Mouse (Mus musculus) cerebellum, postnatal 14 days (tissue): ENCODE data around the gene Duoxa1.
"Not testable (repeated sequence)": the region's sequence is repeated elsewhere in the genome, so short reads cannot be mapped to it uniquely, and the experiment has no call there.

ENCODE experiments used
- DNase-seq, 2 experiments: peaks; one replicate each; pipeline ENCODE4 v3.0.0; 2021; ENCODE audit warnings: mixed read lengths in 2 of 2

The Duoxa1 gene

DNA sequence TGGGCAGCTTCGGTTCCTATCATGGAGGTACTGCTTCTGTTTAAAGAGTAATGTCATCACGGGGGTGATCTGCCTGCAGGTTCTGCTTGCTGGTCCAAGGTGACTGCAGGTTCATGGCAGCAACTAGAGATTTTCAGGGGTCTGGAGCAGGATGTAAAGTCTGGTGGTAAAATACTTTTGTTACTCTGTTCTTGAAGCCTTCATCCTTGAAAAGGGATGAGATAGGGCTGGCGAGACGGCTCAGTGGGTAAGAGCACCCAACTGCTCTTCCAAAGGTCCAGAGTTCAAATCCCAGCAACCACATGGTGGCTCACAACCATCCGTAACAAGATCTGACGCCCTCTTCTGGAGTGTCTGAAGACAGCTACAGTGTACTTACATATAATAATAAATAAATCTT lies 16.8 kb upstream of the Duoxa1 start:
- DNase-seq: not testable (repeated sequence)

DNA sequence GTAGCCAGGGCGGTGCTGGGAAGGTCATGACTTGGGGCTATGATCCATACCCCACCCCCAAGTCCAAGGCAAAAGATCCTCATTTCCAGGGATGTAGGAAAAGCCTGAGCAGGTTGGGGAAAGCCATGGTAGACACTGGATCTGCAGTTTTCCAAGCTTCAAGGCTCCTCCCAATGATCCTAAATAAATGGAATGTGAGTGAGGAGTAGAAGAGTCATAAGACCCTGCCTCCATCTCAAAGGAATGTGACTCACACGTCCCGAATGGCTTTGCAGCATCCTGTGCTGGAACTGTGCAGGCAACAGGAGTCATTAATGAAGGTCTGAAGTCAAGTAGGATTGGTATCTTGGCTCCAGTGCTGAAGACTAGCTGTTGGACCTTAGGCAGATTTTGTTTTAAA lies 14.5 kb upstream of the Duoxa1 start:
- DNase-seq: no peak

GRCm38 (mm10) chr2:122325361-122325760 lies 11.8 kb upstream of the Duoxa1 start:
- no peak for DNase-seq

DNA sequence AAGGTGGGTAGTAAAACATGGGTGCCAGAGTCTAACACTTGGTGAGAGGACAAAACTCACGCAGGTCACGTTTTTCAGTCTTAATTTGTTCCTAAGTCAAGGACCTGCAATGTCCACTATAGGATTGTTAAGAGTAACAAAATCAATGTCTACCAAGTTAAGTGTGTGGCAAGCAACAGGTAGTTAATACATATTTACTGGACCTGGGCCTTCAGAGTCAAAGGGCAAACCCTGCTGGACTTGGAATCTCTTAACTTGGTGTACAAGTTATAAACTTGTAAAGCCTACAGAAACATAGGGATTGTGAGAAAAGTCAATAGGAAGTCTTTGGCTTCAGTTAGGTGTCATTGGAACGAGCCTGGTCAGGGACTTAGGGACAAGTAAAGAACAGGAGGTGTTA lies 11.1 kb upstream of the Duoxa1 start:
- no peak for DNase-seq

- DNase-seq: no peak
Measured at GRCm38 (mm10) chr2:122323960-122324359, 10.4 kb upstream of the Duoxa1 start.

- DNase-seq: no peak
Measured at GRCm38 (mm10) chr2:122317384-122317783, 3.9 kb upstream of the Duoxa1 start.

- DNase-seq: no peak
Measured at GRCm38 (mm10) chr2:122315372-122315771, 1.8 kb upstream of the Duoxa1 start, which contains the start of gene Duox1. Gene Duox1, plus strand, starts transcription at chr2:122315672.

DNA sequence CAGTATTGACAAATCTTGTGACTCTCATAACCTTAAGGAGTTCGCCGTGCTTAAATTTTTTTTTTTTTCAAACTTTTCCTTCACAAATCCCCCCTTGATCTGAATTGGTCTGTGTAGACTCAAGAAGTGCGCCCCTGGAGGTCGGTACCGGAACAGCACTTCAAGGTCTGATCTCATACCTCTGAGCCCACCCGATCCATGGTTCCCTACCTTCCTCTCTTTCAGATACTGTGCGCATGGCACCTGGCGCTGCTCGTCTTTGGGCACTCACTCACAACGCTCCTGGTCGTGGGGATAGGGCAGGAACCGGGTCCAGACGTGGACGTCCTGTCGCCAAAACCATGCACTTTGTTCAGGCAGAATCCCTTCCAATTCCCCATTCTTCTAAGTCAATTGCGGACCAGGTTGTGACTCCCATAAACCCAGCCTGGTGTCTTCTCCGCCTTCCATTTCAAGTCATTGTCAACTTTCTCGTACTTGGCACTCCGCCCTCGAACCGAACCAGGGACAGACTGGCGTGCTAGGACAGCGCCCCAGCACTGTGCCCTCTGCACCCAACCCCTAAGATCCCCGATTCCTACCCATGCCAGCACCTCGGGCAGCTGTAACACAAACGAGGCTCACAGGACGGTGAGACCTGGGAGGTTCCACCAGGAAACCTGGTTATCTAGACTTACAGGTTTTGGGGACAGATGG lies 660 bp downstream of the Duoxa1 start:
- peak; percentile 88 to 95 for DNase-seq

- DNase-seq: no peak
Measured at GRCm38 (mm10) chr2:122311561-122311960, 2.0 kb downstream of the Duoxa1 start.

GRCm38 (mm10) chr2:122309647-122310046 lies 3.9 kb downstream of the Duoxa1 start:
- peak in 1 of 2 experiments; percentile 17 for DNase-seq

DNA sequence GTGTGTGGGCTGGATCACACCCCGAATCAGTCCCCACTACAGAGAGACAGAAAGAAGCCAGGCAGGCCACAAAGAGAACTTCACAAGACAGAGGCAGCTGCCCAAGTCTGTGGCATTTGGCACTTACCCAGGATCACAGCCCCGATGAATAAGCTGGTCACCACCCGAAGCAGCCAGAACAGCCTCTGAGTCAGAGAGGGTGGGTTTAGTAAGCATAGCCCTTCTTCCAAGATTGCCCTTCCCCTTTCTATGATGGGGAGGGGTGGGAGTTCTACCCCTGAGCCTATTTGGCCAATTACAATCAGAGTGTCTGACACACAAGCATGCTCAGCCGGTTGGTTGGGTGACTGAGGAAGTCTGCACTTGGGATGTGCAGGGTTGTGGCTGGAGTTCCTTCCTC lies 7.3 kb downstream of the Duoxa1 start:
- DNase-seq: peak in 1 of 2 experiments; percentile 48

GRCm38 (mm10) chr2:122305097-122305892 lies 8.2 kb downstream of the Duoxa1 start:
- no peak for DNase-seq

- peak in 1 of 2 experiments; percentile 22 for DNase-seq
Measured at GRCm38 (mm10) chr2:122304544-122304943, 9.0 kb downstream of the Duoxa1 start.

DNA sequence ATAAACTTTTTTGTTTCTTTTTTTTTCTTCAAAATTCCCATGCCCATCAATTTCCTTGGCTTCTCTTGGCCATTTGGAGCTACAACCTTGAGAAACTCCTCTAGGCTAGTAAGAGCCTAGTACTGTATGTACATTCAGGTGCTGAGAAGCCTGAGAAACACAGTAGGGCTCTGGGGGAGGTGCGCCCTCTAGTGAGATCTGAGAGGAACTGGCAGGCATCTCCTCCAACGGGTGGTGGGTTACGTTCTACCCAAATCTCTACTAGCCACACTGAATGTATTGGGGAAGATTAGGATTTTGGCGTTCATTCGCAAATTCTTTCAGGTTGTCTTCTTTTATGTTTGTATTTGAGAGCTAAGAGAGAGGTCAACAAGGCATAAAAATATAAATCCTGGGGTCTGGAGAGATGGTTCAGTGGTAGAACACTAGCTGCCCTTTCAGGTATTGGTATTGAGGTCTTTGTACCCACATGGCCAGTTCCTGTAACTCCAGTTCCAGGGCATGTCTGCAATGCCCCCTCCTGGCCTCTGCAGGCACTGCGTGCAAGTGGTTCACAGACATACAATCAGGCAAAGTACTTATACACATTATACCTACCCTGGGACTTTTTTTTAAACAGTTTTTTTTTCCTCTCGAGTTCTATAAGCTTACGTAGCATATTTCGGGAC lies 10.8 kb downstream of the Duoxa1 start:
- peak; percentile 85 to 86 for DNase-seq

DNA sequence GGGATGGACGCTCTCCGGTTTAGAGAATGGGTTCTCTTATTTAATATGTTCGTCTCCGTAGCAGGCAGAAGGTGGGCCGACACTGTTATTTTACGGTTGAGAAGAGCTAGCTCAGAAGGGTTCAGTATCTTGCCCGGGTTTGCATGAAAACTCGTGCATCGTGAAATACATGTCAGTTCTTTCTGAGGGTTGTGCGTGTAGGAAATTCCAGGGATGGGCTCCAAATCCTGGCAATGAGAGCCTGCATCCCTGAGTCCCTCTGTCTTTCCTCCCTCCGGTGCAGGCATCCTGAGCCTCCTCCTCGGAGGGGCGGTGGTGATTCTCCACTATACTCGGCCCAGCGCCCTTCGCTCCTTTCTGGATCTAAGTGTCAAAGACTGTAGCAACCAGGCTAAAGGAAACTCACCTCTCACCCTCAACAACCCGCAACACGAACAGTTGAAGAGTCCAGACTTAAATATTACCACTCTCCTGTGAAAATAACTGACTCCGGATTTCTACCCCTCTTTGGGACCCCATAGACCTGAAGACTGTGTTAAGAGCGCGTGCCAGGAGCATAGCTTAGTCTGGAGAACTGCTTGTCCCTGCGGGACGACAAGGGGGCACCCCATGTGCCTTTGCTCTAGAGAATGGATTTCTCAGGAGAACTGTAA lies 11.5 kb downstream of the Duoxa1 start:
- DNase-seq: peak in 1 of 2 experiments; percentile 19

DNA sequence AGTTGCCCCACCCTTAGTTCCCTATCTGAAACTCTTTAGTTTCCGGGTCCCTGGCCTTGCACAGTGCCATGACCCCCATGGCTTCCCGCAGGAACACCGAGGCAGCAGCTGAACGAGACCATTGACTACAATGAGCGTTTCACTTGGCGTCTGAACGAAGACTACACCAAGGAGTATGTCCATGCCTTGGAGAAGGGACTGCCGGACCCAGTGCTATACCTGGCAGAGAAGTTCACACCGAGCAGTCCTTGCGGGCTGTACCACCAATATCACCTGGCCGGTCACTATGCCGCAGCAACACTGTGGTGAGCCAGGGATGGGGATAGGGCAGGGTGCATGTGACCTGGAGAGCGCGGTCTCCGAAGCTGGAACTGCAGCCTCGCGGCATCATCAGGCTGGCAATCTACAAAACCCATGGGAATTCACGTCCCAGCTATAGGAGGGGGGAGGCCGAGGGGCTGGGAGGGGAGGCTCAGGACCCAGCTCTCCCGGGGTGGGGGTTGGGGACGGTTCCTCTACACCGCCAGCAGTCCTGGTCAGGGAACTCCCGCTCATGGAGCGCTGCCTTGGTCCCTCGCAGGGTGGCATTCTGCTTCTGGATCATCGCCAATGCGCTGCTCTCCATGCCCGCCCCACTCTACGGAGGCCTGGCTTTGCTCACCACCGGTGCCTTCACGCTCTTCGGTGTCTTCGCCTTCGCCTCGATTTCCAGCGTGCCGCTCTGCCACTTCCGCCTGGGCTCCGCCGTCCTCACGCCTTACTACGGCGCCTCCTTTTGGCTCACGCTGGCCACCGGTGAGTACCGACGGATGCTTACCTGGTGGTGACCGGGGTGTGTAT lies 12.2 kb downstream of the Duoxa1 start:
- DNase-seq: peak; percentile 59 to 64

DNA sequence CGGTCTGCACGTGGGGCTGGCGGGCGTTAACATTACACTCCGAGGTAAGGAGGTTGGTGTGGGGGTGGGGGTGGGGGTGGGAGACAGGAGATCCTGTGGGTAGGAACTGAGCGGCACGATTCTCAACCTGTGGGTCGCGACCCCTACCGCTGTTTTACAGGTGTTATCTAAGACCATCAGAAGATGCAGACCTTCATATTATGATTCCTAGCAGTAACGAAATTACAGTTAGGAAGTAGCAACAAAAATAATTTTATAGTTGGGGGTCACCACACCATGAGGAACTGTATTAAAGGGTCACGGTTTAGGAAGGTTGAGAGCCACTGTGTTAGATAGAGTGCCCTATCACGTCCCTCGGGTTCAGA lies 12.9 kb downstream of the Duoxa1 start:
- DNase-seq: no peak

GRCm38 (mm10) chr2:122299911-122300655 lies 13.4 kb downstream of the Duoxa1 start:
- DNase-seq: no peak

GRCm38 (mm10) chr2:122298596-122299490 lies 14.7 kb downstream of the Duoxa1 start, which contains the start of gene Duoxa2:
Gene Duoxa2, plus strand, starts transcription at chr2:122298900.
- DNase-seq: peak in 1 of 2 experiments; percentile 22

DNA sequence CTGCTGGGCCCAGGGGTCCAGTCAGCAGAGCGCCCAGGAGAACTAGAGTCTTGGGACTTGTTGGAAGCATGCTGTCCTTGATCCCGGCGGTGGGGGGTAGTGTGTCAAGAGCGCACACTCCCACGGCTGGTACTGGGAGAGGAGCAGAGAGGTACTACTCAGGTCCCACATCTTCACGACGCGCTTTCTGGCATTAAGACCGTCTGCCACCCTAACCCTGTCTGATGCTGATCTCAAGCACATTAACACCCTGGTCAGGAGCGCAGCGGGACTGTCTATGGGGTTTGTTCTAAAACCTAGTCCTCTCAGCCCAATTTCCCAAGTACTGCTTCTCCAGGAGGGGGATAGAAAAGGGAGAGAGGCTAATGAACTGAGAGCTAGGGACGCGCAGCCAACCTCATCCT lies 15.4 kb downstream of the Duoxa1 start, which contains the start of gene Duox2:
Duox2 (minus strand) TSS at position 354 of the 404 bp plus-strand sequence.
- DNase-seq: peak in 1 of 2 experiments; percentile 14
